Mouse (Mus musculus): ENCODE measurements at regions not wholly inside any gene's neighbourhood (a gene's known extent, or its start where the extent isn't known, plus 50 kb on each side); places are given as distances from the start of the nearest gene placed in this dataset.
A peak's percentile ranks its signal among the peaks of the same experiment; 100 is the strongest.

DNA sequence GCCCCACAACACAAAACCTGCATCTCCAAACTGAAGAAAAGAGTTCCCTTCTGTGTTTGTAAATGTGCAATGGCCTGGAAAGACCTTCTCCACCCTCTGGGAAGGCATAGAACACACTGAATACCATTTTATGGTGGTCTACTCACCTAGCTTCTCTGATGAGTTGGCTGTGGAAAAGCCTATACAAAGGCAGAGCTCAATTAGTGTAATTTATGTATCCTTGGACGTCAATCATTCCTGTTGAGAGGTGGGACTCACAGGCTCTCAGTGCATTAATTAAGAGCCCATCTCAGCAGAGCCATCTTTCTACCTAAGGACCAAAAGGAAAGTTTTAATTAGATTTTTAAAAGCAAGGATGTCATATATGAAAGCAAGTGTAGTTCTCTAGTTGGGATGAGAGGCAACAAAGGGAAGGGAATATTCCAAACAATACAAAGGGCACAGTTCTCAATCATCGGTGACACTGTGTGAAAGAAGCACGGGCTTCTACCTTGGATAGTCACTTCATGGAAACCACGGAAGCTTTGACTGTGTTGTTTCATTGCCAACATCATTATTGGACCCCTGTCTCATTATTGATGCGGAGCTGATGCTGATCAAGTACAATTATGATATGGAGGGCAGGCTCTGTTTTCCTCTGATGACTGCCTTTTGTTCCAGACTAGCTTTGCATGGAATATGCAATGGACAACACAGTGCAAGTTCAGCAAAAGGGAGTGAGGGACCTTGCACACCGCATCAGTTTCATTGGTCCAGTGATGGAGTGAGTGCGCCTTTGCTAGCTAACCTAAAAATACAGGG, 392.5 kb upstream of the Tenm3 start:
- peak; percentile 71 for DNase-seq (ENCODE audit: low spot score)

DNA sequence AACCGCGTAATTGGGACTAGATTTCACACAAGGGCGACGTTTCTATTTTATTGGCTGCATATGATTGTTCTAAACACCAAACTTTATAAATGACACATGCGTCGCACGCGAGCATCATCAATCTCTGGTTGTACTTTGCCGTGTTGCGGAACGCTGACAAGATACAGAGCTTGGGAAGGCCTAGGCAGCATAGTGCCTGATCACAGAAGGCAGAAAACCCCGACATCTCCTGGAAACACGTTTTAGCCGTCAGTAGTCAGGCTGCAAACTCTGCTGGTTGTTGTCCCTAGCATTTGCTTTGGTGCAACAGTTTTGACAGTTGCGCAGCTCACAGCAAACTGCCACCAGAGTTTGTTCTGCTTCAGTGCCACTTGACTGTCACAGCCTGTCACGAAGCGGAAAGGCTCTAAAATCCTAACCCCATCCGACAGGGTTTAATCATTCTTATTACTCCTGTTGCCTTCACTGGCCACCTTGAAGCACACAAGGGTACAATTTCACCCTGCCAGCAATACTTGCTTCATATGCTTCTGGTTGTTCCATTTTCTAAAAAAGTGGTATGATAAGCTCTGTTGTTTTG, 380.2 kb upstream of the Tenm3 start:
- DNase-seq (ENCODE audit: low spot score), result peak; percentile 69

DNA sequence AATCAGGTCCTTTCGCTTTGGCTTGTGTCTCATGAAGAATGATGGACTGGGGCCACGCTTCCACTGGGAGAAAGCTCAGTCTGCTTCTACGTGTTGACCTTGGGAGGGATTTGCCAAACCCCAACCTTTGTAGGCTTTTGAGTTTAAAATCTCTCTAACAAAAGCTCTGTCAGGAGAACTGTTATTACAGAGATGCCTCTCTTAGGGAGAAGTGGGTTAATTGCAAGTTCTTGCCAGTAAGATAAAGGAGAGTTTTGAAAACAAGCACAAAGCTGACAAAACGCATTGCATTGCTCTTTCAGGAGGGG, 351.5 kb upstream of the Tenm3 start:
- no peak for DNase-seq (ENCODE audit: low spot score)

- DNase-seq (ENCODE audit: low spot score), result no peak
Measured at GRCm38 (mm10) chr8:49194592-49195332, 351.0 kb upstream of the Tenm3 start.

- DNase-seq (ENCODE audit: low spot score), result no peak
Measured at GRCm38 (mm10) chr8:49186853-49187252, 343.1 kb upstream of the Tenm3 start.

DNA sequence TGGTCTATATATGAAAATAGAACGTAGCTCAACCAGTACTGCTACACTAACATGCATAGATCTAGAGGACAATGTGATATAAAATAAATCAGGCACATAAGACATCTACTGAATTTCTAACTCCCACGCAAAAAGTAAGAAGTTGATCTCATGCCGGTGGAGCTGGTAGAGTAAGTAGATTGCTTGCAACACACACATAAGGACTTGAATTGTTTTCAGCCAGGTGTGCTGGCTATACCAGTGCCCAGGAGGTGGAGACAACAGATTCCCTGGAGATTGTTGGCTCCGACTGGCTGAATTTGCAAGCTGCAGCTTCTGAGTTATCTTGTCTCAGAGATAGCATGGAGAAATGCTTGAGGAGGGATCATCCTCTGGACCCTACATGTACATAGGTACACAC, 331.6 kb upstream of the Tenm3 start:
- DNase-seq (ENCODE audit: low spot score), result no peak

DNA sequence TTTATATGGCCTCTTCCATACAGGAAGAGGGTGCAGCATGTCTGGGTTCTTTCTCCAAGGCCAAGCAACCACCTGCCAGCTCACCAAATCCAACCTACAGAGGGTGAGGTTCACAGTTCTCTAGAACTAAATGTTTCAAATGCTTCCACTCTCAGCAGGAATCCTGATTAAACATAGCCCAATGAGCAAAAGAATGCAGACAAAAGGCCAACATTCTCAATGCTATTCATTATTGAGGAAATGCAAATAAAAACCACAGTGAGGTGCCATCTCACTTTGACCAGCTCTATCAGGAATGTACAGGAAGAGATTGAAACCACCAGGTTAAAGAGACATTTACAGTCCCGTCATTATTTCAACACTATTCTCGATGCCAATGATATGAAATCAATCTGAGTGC, 331.2 kb upstream of the Tenm3 start:
- peak; percentile 26 for DNase-seq (ENCODE audit: low spot score)

DNA sequence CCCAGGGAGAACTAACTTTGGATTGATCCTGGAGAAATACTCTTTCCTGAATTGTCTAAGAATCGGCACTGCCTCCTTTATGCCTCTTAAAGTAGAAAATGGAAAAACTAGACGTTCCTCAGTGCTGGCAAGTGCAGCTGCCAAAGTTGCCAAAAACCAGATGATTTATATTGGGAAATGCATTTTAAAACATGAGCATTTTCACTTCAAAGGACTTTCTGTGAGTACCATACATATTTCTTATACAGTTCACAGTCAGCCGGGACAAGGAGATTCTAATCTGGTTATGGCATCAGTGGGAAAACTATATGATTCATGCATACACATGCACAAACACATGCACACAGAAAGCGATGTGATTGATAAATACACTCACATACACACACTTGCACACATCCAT, 315.6 kb upstream of the Tenm3 start:
- DNase-seq (ENCODE audit: low spot score), result no peak

GRCm38 (mm10) chr8:49158201-49158600, 314.4 kb upstream of the Tenm3 start:
- DNase-seq (ENCODE audit: low spot score), result peak; percentile 24

- no peak for DNase-seq (ENCODE audit: low spot score)
Measured at GRCm38 (mm10) chr8:49136503-49137044, 292.8 kb upstream of the Tenm3 start.

DNA sequence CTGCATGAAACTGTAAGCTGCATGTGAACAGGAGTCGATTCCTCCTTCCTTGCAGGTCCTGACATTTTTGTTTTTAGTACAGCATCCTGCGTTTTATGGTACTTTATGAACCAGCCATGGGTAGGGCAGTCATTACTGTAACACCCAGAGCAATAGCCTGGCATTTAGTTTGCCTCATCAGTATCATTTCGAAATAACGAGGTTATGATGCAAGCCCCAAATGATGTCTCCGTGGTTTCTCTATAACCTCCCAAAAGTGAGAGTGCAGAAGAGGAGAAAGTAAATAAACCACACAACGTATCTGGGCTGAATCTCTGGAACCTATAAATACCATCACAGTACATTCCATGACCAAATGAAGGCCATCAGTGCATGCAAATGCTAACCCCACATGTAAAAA, 265.3 kb upstream of the Tenm3 start:
- no peak for DNase-seq (ENCODE audit: low spot score)

GRCm38 (mm10) chr8:49108665-49109064, 264.9 kb upstream of the Tenm3 start:
- peak; percentile 11 for DNase-seq (ENCODE audit: low spot score)

DNA sequence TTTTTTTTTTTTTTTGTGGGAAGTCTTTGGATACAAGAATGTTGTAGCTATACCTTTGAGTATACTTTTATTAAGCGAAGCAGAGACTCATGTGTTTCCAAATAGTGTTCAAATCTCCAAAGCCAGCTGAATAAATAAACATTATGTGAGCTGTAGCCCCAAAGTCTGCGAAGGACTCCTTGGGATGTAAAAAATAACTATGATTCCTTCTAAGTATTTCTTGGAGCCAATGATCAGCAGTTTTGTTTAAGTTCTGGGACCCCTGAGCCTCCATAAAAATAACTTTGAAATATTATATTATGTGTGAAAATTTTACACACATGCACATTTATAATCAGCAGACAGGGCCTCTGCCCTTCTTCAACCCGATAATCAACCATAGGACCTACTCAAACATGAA, 262.8 kb upstream of the Tenm3 start:
- no peak for DNase-seq (ENCODE audit: low spot score)

GRCm38 (mm10) chr8:49101156-49101555, 257.4 kb upstream of the Tenm3 start:
- DNase-seq (ENCODE audit: low spot score), result peak; percentile 83

GRCm38 (mm10) chr8:49084191-49084875, 240.6 kb upstream of the Tenm3 start:
- peak; percentile 55 for DNase-seq (ENCODE audit: low spot score)

DNA sequence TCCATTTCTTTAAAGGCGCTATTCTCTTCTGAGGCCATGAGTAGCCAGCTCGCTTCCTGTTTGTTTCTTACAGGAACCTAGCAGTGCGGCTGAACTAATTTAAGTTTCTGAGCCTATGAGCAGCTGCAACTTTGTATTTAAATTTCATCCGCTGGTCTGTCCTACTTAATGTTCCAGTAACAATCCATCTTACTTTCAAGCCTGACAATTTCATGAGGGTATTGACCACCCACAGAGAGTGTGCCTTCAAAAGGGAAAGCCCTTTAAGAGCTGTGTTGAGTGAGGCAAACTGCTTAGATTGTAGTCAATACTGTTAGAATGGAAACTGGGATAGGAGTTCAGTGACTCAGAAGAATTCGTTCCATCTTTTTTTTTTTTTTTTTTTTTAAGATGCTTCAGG, 225.7 kb upstream of the Tenm3 start:
- DNase-seq (ENCODE audit: low spot score), result peak; percentile 71

DNA sequence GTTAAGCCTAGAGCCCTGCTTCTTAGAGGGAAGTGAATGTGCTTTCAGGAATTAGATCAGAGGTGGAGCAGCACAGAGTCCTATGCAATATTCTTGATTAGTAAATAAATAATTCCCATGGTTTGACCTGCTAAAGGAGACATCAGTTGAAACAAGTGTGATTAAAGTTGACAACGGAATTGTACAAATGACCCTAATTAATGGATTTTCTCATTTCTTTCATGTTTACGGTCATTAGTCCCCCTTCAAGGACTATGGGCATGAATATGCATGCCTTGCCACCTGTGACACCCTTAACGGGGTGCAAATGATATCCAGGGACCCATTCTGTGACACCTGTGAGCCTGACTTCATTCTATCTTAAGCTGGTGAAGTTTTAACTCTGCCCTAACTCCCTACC, 219.5 kb upstream of the Tenm3 start:
- peak; percentile 57 for DNase-seq (ENCODE audit: low spot score)

DNA sequence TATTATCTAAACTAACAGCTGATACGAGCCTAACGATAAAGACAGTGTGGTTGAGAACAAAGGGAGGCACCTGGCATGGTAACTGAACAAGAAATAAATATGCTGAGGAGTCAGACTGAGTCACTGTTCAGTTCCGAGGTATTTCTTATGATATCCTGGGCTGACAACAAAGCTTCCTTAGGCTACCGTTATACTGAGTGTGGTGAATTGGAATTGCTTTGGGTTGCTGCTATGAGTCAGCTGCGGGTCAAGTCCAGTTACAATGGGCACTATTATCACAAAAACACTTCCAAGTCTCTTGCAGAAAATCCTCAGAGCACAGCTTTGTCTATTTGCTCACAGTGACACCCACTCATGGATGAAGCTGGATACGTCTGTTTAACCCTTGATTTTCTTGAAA, 199.5 kb upstream of the Tenm3 start:
- DNase-seq (ENCODE audit: low spot score), result no peak

DNA sequence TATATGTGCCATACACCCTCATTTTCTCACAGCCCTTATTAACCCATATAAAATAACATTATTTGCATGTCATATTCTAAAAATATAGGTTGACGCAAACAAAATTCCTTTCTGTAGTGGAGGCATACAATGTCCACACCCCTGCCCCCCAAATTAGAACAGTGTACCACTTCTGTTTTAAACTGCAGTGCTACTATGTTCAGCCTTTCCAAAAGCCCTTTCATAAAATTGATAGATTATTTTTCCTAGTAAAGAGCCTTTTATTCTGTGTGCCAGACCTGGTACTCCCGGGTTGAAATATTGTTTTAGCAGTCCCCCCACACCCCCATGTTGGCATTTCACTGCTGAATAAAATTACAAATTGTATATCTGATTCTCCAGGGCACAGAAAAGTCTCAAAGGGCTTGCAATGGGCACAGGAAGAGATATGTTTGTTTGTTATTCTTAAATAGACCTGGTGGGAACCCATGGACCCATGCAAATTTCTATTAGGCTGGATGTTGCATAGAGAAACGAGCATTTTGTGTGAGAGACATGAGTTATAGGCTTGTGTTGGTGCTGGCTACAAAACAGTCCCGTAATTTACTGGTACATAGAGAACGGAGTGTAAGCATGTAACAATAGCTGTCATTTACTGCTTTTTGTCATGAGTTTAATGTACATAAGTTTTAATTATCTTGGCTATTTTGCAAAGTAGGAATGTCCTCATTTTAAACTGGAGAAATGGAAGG, 192.4 kb upstream of the Tenm3 start:
- DNase-seq (ENCODE audit: low spot score), result no peak

DNA sequence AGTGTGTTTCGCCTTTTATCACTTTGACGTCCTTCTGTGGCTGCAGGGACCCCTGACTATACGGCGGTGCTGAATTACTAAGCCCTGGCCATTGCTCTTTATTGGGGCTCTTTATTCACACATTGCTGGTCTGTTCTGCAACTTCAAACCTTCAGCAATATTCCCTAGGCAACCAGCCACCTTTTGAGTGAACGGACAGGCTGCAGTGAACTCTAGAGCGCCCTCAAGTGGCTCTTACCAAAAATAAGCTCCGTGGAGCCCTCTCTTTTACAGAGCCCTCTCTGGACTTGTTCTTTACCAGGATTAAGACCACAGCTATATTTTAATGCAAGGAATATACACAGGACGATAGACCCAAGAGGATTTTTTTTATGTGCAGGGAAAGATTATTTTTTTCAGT, 191.8 kb upstream of the Tenm3 start:
- DNase-seq (ENCODE audit: low spot score), result peak; percentile 73

DNA sequence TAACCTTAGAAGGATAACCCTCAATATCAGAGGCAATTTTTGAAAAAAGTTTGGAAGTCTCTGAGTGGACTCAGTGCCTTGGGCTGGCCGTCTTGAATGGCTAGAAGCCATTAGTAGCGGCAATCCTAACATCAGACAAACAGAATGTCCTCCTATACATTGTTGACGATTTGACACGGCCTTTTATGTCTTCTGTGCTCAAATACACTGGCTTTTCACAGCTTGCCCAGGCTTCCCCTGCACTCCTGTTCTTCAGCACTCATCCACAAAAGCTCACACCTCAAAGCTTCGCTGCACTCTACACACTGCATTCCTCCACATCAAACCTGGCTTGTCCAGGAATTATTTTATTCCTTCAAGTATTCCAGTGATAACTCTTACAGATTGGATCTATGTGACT, 186.5 kb upstream of the Tenm3 start:
- no peak for DNase-seq (ENCODE audit: low spot score)

DNA sequence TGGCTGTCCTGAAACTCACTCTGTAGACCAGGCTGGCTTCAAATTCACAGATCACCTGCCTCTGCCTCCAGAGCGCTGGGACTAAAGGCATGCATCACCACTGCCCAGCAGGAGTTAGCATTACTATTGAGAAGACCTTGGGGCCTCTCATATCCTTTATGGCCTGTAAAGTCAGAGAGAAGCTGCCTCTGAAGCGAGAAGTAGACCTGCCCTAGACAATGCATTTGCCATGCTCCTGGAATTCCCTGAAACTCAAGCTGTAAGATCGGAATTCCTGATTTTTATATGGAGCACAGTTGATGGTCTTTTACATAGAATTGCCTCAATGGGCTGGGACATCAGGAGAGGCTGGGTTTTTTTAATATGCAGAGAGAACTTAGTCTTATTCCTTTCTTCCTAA, 174.0 kb upstream of the Tenm3 start:
- DNase-seq (ENCODE audit: low spot score), result no peak

All from retina, embryonic 14.5 days (tissue).